Mouse (Mus musculus) right cerebral cortex, adult 2 months (tissue): ENCODE data around the gene Rpl29.

ENCODE experiments used
- DNase-seq, 2 experiments: peaks; one replicate each; pipeline ENCODE4 v3.0.0; 2021 to 2022; ENCODE audit warnings: low spot score in 2 of 2

Gene Rpl29

GRCm38 (mm10) chr9:106473081-106473752 is 44.0 kb downstream of the Rpl29 start:
- no peak for DNase-seq

GRCm38 (mm10) chr9:106473753-106474105 is 44.5 kb downstream of the Rpl29 start:
- DNase-seq, result no peak

- no peak for DNase-seq
These were observed 45.2 kb downstream of the Rpl29 start for GRCm38 (mm10) chr9:106474456-106474855.

GRCm38 (mm10) chr9:106475046-106475445 is 45.8 kb downstream of the Rpl29 start:
- no peak for DNase-seq

- DNase-seq, result no peak
These were observed 46.4 kb downstream of the Rpl29 start, which contains the start of gene Rrp9 for GRCm38 (mm10) chr9:106475663-106476001. Rrp9 (plus strand) TSS chr9:106475963.

- no peak for DNase-seq
These were observed 47.0 kb downstream of the Rpl29 start for GRCm38 (mm10) chr9:106476002-106476923.

- peak; percentile 99 for DNase-seq
These were observed 47.8 kb downstream of the Rpl29 start, which contains the start of gene Parp3 for GRCm38 (mm10) chr9:106476924-106477484. Parp3 (minus strand) TSS chr9:106476949.

GRCm38 (mm10) chr9:106477649-106478048 is 48.4 kb downstream of the Rpl29 start:
- no peak for DNase-seq

GRCm38 (mm10) chr9:106478101-106478500 is 48.8 kb downstream of the Rpl29 start:
- DNase-seq, result no peak

GRCm38 (mm10) chr9:106480541-106480940 is 51.3 kb downstream of the Rpl29 start:
- DNase-seq, result no peak

GRCm38 (mm10) chr9:106481075-106481474 is 51.8 kb downstream of the Rpl29 start:
- no peak for DNase-seq
